Comparison of ENCODE assay signal across 20 mouse cellular contexts in the genomic region with DNA sequence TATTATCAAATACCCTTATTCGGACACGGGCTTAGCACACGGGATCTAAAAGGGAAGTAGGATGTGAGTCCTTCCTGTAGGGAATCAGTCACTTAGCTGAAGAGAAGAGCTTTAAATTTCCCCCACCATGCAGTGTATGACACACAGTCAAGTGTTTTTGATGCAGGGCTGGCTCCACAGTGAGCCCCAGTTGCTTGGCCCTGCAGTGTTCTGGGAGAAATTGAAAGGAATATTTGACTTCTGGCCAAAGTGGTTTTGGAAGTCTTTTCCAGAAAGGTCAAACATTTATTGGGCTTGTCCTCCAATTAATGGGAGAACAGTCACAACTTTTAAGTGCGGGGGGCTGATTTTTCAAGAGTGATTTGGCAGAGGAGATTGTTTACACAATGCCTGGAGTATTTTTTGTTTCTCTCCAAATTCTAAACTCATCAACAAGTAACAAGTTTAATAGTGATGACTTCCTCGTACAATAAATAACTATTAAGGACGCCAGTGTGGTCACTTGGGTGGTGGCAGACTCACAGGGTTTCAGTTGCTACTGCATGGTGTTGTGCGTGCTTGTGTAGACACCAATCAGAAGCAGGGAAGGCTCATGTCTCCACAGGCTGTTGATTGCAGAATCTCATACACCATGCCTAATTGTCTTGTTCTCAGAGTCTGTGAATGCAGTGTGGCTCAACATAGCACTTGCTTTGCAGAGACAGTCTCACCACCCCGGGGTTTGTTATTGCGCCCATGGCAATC.
DNase-seq lines count a peak whose midpoint lies in the region; ATAC-seq and TF ChIP-seq lines count a peak whose summit lies in the region.
"Had no signal": no experiment of that assay in that cellular context is flagged by ENCODE, and none has a peak within 500 bp of the region (broad histone marks: within the 10 kb centered on the region; RNA-seq: fewer than 3 reads in every experiment).

No protein-coding gene starts in this region.

- in situ Hi-C loops in Patski (cut with MboI; ENCODE audit: low pct_unique_long_range_greater_than_20kb) = loop anchor here (5.0 kb wide), 1 partner anchor 249 kb away; a partner anchor contains a TSS

- DNase-seq in lung, postnatal 25 days (ENCODE audit: low spot score) = no peak
- peak; percentile 83 for DNase-seq in Patski (ENCODE audit: low read depth, low spot score)
- DNase-seq in kidney, postnatal 10 days = peak; percentile 33
- DNase-seq in spleen, postnatal 36 days (ENCODE audit: low spot score in 2 of 2) = no peak
- DNase-seq in adrenal gland, postnatal 14 days = no peak
- DNase-seq: adrenal gland, postnatal 25 days; cerebellum, adult 8-10 months; gastrocnemius, adult 2 months; heart, postnatal 4 days; liver, embryonic 13.5 days had no signal

- CTCF ChIA-PET in Patski (lab: Charles Lee) = interaction anchor here (1.0 to 1.4 kb wide), 2 partner anchors 8 to 9 kb away, joined by 3 read pairs; no protein-coding TSS in a partner anchor

- no peak overlapping the region for H3K9ac ChIP-seq in intestine, embryonic 15.5 days
- no peak overlapping the region for H3K9ac ChIP-seq in intestine, postnatal 0 days (ENCODE audit: low read depth, low read length)
- H3K9ac ChIP-seq in lung, embryonic 15.5 days = no peak overlapping the region
- H3K9ac ChIP-seq: embryonic facial prominence, embryonic 15.5 days; heart, embryonic 15.5 days; hindbrain, embryonic 14.5 days; limb, embryonic 12.5 days; liver, embryonic 13.5 days had no signal

- H3K27me3 ChIP-seq in intestine, embryonic 15.5 days (replicated peaks) = no peaks in the 10 kb centered on the region; the same call in 1 of the 2 replicates
- peaks cover 7% of the 10 kb centered on the region; the same call in 1 of the 2 replicates for H3K27me3 ChIP-seq in intestine, postnatal 0 days (replicated peaks; ENCODE audit: control insufficient read depth, insufficient read depth, low read length)
- H3K27me3 ChIP-seq in lung, embryonic 15.5 days = peaks cover 15% of the 10 kb centered on the region
- H3K27me3 ChIP-seq in Patski = no peaks in the 10 kb centered on the region

- H3K27ac ChIP-seq in intestine, embryonic 15.5 days = no peak overlapping the region
- H3K27ac ChIP-seq in intestine, postnatal 0 days (ENCODE audit: low read depth, low read length) = no peak overlapping the region
- peak overlapping the region; percentile 61 for H3K27ac ChIP-seq in lung, embryonic 15.5 days
- H3K27ac ChIP-seq: embryonic facial prominence, embryonic 15.5 days; gastrocnemius, adult 2 months; heart, embryonic 15.5 days; hindbrain, embryonic 14.5 days; limb, embryonic 12.5 days; liver, embryonic 13.5 days had no signal

- H3K4me2 ChIP-seq in intestine, embryonic 15.5 days (replicated peaks) = no peak overlapping the region
- no peak overlapping the region for H3K4me2 ChIP-seq in intestine, postnatal 0 days (replicated peaks; ENCODE audit: low read depth)
- H3K4me2 ChIP-seq in lung, embryonic 15.5 days = 0 out of 2 replicates have a peak overlapping the region, but pooled peaks have one; percentile 3
- H3K4me2 ChIP-seq: embryonic facial prominence, embryonic 15.5 days; heart, embryonic 15.5 days; hindbrain, embryonic 14.5 days; limb, embryonic 12.5 days; liver, embryonic 13.5 days; midbrain, embryonic 11.5 days had no signal

- POLR2A ChIA-PET in Patski (lab: Charles Lee) = interaction anchor here (1.0 to 1.6 kb wide), 3 partner anchors 204 to 273 kb away, joined by 3 to 4 read pairs (median 3); no protein-coding TSS in a partner anchor

- no peaks in the 10 kb centered on the region for H3K36me3 ChIP-seq in intestine, embryonic 15.5 days
- no peaks in the 10 kb centered on the region for H3K36me3 ChIP-seq in intestine, postnatal 0 days (ENCODE audit: control insufficient read depth, insufficient read depth)
- no peaks in the 10 kb centered on the region for H3K36me3 ChIP-seq in lung, embryonic 15.5 days
- H3K36me3 ChIP-seq: embryonic facial prominence, embryonic 15.5 days; heart, embryonic 15.5 days; limb, embryonic 12.5 days; liver, embryonic 13.5 days had no signal

- no peak overlapping the region for H3K4me3 ChIP-seq in intestine, embryonic 15.5 days (replicated peaks)
- H3K4me3 ChIP-seq in intestine, postnatal 0 days (ENCODE audit: low read depth, low read length) = no peak overlapping the region
- H3K4me3 ChIP-seq in lung, embryonic 15.5 days = no peak overlapping the region
- H3K4me3 ChIP-seq: embryonic facial prominence, embryonic 15.5 days; gastrocnemius, adult 2 months; heart, embryonic 15.5 days; limb, embryonic 12.5 days; liver, embryonic 13.5 days had no signal

- H3K9me3 ChIP-seq in intestine, embryonic 15.5 days = no peaks in the 10 kb centered on the region
- no peaks in the 10 kb centered on the region for H3K9me3 ChIP-seq in intestine, postnatal 0 days (ENCODE audit: control insufficient read depth)
- no peaks in the 10 kb centered on the region for H3K9me3 ChIP-seq in lung, embryonic 15.5 days
- H3K9me3 ChIP-seq: embryonic facial prominence, embryonic 15.5 days; heart, embryonic 15.5 days; limb, embryonic 12.5 days; liver, embryonic 13.5 days had no signal

- WGBS in intestine, embryonic 15.5 days = 63% methylated on average over 9 of the region's 9 CpGs
- 65% methylated on average over 9 of the region's 9 CpGs for WGBS in intestine, postnatal 0 days
- WGBS in lung, embryonic 15.5 days = 48% methylated on average over 9 of the region's 9 CpGs

- no peak for TF ChIP-seq CTCF in intestine, postnatal 0 days (IDR thresholded peaks at IDR 0.05; ENCODE audit: low read depth)
- TF ChIP-seq CTCF in Patski (IDR thresholded peaks at IDR 0.05) = no peak

- 0 out of 2 replicates have a peak, but pooled peaks cover 3% of the 10 kb centered on the region for H3K4me1 ChIP-seq in intestine, embryonic 15.5 days (replicated peaks)
- no peaks in the 10 kb centered on the region for H3K4me1 ChIP-seq in intestine, postnatal 0 days (replicated peaks; ENCODE audit: control insufficient read depth, insufficient read depth, low read length)
- H3K4me1 ChIP-seq in lung, embryonic 15.5 days = peaks cover 22% of the 10 kb centered on the region
- H3K4me1 ChIP-seq: embryonic facial prominence, embryonic 15.5 days; heart, embryonic 15.5 days; limb, embryonic 12.5 days; liver, embryonic 13.5 days had no signal

- peak; percentile 41; the same call in 1 of the 2 replicates for ATAC-seq in intestine, embryonic 15.5 days
- ATAC-seq in intestine, postnatal 0 days = no peak
- ATAC-seq in lung, embryonic 15.5 days (ENCODE audit: borderline replicate concordance, extremely low read depth, low FRiP score, low TSS enrichment) = peak; percentile 95
- peak; percentile 65 for ATAC-seq in Patski
- ATAC-seq: forebrain, embryonic 14.5 days; inflammation-experienced regulatory T-cells, adult 6 months had no signal

Comparison
In these comparisons a context has a peak if more than half of its experiments do, and no peak if none do; other contexts are left out.
1. DNase-seq: peak in Patski (single experiment) and kidney, postnatal 10 days (single experiment); none in lung, postnatal 25 days (single experiment), spleen, postnatal 36 days (0 of 2) and adrenal gland, postnatal 14 days (single experiment).